Mouse (Mus musculus): ENCODE data around the gene Gm4894. TPM values are rescaled to one million over a fixed set of nuclear protein-coding genes. Genes with fewer than 3 reads are reported as not detected.

The Gm4894 gene
- not detected in 2 replicates for polyA plus RNA-seq (2012; rRNA removed)

DNA sequence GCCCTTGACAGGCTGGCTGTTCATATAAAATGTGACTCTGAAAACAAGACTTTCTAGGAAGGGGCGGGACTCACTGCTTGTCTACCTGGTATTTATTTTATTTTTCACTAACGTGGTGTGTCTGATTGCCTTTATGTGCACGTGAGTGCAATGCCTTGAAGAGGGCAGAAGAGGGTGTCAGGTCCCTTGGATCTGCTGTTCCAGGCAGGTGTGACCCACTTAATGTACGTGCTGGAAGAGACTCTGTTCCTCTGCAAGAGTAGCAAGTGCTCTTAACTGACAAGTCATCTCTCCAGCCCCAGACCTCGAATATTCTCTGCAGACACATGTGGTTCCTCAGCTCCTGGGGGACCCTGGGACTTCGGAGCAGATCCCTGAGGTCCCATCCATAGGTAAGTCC is at the start of gene Gm4894:
Gm4894 (plus strand) TSS at position 301 of the 400 bp plus-strand sequence.
- DNase-seq (ENCODE audit: extremely low spot score in 1 of 2, low spot score in 1 of 2) = no peak

- DNase-seq (ENCODE audit: extremely low spot score in 1 of 2, low spot score in 1 of 2) = no peak
These were observed 44.0 kb upstream of the Gm4894 start for GRCm38 (mm10) chr9:49206331-49206730.

DNA sequence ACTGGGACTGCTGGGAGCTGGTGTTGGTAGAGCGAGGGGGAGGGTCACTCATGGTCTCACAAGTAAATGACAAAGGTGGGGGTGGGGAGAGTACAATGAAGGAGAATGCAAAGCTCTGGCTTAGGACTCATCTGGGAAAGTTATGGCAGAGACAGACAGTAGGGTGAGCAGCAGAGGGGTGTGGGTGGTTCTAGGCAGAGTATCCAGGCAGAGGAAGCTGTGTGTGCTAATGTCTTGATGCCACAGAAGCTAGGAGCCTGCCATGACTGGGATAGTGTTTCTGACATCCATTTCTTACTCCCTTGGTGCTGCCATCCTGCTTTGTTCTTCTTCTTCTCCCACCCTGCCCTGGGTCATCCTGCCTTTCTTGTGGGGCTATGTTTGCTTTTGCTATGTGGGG is 38.8 kb upstream of the Gm4894 start:
- peak in 1 of 2 experiments; percentile 20 for DNase-seq (ENCODE audit: extremely low spot score in 1 of 2, low spot score in 1 of 2)

DNA sequence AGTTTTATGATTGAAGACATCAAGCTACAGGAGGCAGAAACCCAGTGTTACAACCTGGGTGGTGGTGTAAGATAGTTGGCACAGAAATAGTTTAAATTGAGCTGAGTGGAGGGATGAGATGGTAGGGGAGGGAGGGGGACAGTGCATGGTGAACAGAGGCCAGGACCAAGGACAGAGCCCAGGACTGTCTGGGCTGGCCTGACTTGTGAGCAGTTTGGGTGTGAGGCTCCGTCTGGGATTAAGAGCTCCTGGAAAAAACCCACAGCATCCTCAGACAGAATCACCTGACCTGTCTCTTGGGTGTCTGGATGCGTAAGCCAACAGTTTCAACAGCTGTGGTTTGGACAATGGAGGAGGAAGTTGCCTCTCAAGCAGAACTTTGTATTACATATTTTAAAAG is 35.6 kb upstream of the Gm4894 start:
- no peak for DNase-seq (ENCODE audit: extremely low spot score in 1 of 2, low spot score in 1 of 2)

DNA sequence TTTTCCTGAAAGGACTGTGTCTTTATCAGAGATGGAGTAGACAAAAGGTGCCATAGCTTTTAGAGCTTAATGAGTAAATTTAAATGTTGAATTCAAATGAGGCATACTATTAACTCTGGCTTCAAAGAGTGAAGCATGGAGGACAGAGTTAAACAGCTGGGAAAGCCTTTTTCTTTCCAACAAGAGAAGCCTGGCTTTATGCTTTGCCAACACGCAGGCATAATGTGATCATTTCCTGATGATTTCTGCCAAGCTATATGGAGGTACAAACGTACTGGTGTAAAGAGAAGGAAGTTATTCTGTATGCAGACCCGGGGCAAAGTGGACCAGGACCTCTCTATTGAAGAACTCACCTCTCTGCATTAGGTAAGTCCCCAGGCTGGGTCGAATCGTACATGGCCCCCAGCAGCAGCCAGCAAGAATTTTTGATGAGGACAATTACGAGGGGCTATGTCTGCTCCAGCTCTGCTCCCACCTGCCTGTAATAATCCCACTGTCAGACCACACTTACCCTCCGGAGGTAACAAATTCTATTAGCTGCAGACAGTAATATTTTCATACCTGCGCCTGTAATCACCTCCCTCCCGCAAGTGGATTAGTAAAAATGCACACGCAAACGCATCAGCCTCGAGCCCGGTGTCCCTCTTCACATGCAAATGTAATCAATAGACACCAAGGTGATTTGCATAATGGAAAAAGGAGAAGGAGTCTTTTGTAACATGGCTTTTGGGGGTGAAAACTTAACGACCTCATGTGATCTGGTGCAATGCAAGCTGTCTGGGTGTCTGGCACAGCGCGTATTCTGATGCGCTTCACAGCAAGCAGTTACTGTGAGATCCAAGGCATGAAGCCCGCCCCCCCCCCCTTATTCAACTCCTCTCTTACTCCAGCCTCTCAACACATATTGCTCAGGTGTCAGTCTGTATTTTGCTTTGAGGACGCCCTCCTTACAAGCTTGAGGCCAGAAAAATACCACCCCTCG is 32.4 kb upstream of the Gm4894 start:
- DNase-seq (ENCODE audit: extremely low spot score in 1 of 2, low spot score in 1 of 2) = no peak

- DNase-seq (ENCODE audit: extremely low spot score in 1 of 2, low spot score in 1 of 2) = no peak
These were observed 25.8 kb upstream of the Gm4894 start for GRCm38 (mm10) chr9:49224488-49224887.

DNA sequence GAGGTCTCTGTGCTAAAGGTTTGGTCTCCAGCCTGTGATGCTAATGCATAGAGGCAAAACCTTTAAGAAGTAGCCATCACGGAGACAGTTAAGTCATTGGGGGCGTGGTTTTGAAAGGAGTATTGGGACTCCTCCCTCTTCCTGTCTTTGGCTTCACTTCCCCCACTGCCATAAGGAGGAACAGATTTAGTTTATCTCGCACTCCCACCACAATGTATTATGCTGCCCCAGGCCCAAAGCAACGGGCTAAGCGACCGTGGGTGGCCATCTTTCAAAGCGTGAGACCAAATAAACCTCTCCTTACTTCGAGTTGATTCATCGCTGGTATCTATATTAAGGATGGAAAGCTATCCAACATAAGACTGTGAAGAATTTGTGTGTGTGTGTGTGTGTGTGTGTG is 22.9 kb upstream of the Gm4894 start:
- DNase-seq (ENCODE audit: extremely low spot score in 1 of 2, low spot score in 1 of 2) = peak; percentile 14 to 67

GRCm38 (mm10) chr9:49229054-49229453 is 21.3 kb upstream of the Gm4894 start:
- DNase-seq (ENCODE audit: extremely low spot score in 1 of 2, low spot score in 1 of 2) = peak; percentile 8 to 64

DNA sequence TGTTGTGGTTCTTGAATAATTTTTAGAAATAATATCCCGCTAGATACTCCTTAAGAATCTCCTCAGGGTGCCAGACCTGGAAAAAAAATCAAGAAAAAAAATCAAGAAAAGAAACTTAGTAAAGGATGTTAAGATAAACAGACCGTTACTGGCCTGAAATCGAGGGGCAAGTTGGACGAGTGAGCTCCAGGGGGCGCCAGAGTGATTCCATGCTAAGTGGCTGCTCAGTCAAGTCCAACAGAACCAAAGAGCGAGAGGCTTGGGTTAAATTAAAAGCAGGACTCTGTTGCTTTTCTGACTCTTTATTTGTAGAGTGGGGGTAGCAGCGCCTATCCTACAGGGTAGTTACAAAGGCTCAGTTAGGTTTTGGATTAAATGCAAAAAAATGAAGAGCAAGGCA is 3.5 kb upstream of the Gm4894 start:
- DNase-seq (ENCODE audit: extremely low spot score in 1 of 2, low spot score in 1 of 2) = peak in 1 of 2 experiments; percentile 84

DNA sequence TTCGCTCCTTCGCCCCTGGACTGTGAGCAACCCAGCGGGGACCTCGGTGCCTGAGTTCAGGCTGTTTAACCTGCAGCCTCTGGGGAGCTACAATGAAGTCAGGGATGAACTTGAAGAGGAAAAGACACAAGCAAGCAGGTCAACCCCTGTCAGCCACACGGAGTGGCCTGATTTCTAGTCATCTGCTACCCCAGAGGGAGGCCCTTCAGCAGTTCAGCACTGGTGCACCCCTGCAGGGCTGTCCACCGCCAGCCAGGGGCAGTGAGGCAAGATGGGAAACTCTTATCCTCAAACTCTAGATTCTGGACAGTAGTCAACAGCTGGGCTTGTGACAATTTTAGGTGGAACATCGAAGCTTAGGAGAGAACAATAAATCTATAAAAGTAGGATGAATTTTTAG is 18.6 kb downstream of the Gm4894 start:
- DNase-seq (ENCODE audit: extremely low spot score in 1 of 2, low spot score in 1 of 2) = no peak

- DNase-seq (ENCODE audit: extremely low spot score in 1 of 2, low spot score in 1 of 2) = peak; percentile 14 to 42
These were observed 23.2 kb downstream of the Gm4894 start for GRCm38 (mm10) chr9:49273566-49273965.

DNA sequence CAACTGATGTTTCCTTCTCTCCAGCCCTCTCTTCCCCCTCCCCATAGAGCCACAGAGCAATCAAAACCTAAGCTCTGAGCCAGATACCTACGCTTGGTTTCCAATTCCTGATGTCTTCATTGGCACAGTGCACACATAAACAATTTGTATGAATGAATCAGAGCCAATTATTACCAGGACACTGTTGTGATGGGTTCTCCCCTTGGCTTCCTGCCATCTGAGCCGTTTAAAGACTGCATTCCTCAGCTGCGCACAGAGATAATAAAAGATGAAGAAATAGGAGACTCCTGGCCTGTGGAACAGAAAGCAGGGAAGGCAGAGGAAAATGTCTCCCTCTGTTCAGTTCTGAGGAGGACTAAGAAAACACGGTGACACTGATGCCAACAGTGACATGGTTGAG is 25.6 kb downstream of the Gm4894 start:
- DNase-seq (ENCODE audit: extremely low spot score in 1 of 2, low spot score in 1 of 2) = peak in 1 of 2 experiments; percentile 12

GRCm38 (mm10) chr9:49276542-49277334 is 26.4 kb downstream of the Gm4894 start:
- DNase-seq (ENCODE audit: extremely low spot score in 1 of 2, low spot score in 1 of 2) = no peak

DNA sequence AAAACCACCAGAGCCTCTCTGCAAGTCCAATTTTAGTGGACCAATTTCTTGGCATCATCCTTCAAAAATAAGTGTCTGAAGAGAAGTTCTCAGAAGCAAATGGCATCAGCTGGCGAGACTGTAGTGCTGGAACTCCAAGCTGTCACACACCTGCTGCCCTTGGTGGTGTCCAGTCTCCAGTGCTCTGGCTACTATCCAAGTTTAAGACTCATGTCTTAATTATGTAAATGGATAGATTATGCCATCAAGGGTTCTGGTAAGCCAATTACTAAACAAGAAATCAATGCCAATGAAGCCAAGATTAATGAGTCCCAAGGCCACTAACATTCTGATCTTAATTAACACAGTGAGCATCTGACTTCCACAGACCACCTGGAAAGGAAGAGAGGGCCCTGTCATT is 44.8 kb downstream of the Gm4894 start:
- no peak for DNase-seq (ENCODE audit: extremely low spot score in 1 of 2, low spot score in 1 of 2)

GRCm38 (mm10) chr9:49307576-49307975 is 57.2 kb downstream of the Gm4894 start:
- peak; percentile 13 to 26 for DNase-seq (ENCODE audit: extremely low spot score in 1 of 2, low spot score in 1 of 2)

GRCm38 (mm10) chr9:49310821-49311220 is 60.5 kb downstream of the Gm4894 start:
- peak in 1 of 2 experiments; percentile 9 for DNase-seq (ENCODE audit: extremely low spot score in 1 of 2, low spot score in 1 of 2)

GRCm38 (mm10) chr9:49318638-49319037 is 68.3 kb downstream of the Gm4894 start:
- no peak for DNase-seq (ENCODE audit: extremely low spot score in 1 of 2, low spot score in 1 of 2)

Data from frontal cortex, adult 2 months (tissue).